Mouse (Mus musculus) lung, adult 18-20 months (tissue): ENCODE data around the gene Cyp4a30b.
"Not testable (repeated sequence)": the region's sequence is repeated elsewhere in the genome, so short reads cannot be mapped to it uniquely, and the experiment has no call there.

ENCODE experiments used
- DNase-seq, 2 experiments: peaks; one replicate each; pipeline ENCODE4 v3.0.0; 2022; ENCODE audit warnings: mixed read lengths in 2 of 2

The Cyp4a30b gene

DNA sequence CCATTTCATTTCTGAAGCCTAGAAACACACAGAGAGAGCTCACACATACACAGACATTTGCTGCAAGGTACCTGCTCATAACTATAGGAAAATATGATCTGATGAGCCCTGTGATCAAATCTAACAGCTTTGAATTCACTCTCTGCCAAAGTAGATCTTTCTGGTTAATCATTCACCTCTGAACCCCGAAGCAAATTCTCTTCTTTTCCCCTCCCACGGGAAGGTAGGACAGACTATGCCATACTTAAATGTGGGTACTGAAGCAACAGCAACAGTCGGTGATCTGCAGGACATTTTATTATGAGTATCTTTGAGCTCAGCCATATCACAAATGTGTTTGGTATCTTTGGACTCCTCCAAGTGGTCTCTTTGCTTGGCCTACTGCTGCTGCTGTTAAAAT is at the start of gene Cyp4a30b:
Cyp4a30b (plus strand) TSS at position 301 of the 400 bp plus-strand sequence.
- DNase-seq: no peak

- DNase-seq: not testable (repeated sequence)
Measured at GRCm38 (mm10) chr4:115411324-115411723, 41.1 kb upstream of the Cyp4a30b start, which contains the start of gene Cyp4a12b. TSS of gene Cyp4a12b (plus strand) at chr4:115411624.

DNA sequence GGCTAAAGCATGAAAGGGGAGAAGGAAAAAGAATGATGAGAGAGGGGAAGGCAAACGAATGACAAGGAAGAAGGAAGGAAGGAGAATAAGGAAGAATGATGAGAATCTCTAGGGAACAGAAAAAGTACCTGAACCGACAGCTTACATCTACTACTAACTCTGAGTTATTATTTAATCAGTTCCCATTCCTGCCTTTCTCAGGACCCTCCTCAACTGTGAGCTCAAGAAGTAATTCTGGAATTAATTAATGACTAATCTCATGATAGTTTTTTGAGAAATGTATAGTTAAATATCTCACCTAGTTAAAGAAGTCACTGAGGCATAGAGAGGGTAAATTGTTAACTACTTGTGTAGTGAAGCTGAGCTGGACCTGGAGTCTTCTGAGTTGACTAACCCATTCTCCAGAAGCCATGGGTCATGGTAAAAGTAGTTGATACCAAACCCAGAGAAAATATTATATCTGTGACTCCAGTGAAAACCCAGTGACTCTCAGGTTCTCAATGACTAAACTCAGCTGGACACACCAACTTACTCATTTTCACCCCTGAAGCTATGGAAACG is 1.7 kb upstream of the Cyp4a30b start:
- no peak for DNase-seq

DNA sequence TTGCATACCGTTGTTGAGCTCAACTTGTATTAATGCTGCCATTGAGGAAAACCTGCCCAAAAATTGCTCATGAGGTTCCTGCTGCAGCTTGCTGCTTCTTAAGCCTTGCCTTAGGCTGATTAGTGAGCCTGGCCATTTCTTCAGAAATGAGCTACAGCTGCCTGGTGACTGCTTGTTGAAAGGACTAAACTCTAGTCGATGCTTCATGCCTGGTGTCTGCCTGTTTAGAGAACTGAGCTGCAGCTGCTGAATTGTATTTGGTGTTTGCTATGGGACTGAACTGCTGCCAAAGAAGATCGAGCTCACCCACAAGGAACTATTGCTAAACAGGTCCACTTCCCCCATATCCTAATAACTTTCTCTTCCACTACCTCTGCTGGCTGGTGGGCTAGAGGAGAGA is 21.2 kb downstream of the Cyp4a30b start:
- not testable (repeated sequence) for DNase-seq

GRCm38 (mm10) chr4:115476051-115476450 is 23.6 kb downstream of the Cyp4a30b start:
- DNase-seq: peak; percentile 30 to 51

DNA sequence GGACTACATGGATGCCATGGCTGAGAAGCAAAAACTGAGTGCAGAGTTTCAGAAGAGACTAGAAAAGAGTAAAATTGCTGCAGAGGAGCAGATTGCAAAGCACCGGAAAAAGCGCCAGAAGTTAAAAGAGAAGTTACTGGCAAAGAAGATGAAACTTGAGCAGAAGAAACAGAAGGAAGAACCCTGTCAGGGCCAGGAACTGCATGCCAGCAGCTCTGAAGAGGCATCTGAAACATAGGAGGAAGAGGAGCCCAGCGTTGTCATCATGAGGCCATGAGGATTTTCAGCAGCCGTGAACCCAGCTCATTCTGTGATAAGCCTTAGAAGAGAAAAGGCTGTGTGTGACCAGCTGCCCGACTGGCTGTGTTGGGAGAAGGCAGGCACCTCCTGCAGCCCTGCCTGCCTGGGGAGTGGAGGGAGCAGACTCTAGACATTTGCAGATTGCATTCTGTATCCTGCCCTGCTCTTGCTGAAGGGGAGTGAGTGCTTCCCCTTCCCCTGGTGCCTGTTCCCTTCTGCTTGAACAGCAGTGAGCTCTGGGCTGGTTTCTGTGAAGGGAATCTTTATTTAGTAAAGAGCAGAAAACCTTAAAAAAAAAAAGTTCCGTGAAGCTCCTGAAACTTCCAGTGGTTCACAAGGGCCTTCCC is 28.7 kb downstream of the Cyp4a30b start:
- no peak for DNase-seq

DNA sequence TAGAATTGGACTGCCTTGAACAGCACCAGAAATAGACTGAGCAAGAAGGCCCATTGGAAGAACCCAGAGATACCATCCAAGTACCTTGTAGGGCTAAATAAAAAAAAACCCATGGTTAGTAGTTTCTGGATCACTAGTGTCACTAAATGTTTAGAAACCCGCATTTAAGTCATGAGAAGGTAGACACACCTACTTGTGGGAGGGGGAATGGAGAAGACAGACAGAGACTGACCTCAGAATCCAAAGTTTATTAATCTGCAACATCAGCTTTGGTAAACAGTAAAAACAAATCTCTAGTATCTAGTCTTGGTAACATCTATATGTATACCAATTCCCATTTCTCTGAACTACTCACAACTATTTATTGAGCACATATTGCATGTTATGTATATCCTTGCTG is 43.6 kb downstream of the Cyp4a30b start, which contains the start of gene Cyp4a14:
Cyp4a14 (minus strand) TSS at position 142 of the 400 bp plus-strand sequence.
- DNase-seq: no peak

DNA sequence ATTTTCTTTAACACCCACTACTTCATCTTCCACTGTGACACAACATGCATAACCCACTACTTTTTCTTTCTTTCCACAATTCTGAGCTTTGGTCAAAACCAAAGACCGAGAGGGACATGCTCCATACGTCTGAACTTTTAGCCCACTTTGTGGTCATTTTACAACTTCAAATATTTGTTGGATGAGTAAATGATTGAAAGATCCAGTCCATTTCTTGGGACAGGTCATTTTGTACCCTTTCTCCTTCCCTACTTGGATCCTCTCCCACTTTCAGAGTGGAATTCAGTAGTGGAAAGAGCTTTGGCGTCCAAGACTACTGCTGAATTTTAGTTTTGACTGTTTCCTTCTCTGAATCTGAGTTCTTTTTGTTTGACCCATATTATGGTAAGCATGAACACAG is 45.1 kb downstream of the Cyp4a30b start:
- no peak for DNase-seq

- DNase-seq: not testable (repeated sequence)
Measured at GRCm38 (mm10) chr4:115513964-115514363, 61.6 kb downstream of the Cyp4a30b start.

GRCm38 (mm10) chr4:115518000-115518399 is 65.6 kb downstream of the Cyp4a30b start, which contains the start of gene Cyp4a10:
TSS of gene Cyp4a10 (plus strand) at chr4:115518264.
- DNase-seq: not testable (repeated sequence)

GRCm38 (mm10) chr4:115519444-115519843 is 67.0 kb downstream of the Cyp4a30b start:
- no peak for DNase-seq
